Mouse (Mus musculus): ENCODE measurements at regions not wholly inside any gene's neighbourhood (a gene's known extent, or its start where the extent isn't known, plus 50 kb on each side); places are given as distances from the start of the nearest gene placed in this dataset.
A peak's percentile ranks its signal among the peaks of the same experiment; 100 is the strongest.

GRCm38 (mm10) chr10:99461446-99461966 is 198.5 kb downstream of the Dusp6 start:
- H3K4me3 ChIP-seq (ENCODE audit: control insufficient read depth in 1 of 2, insufficient read depth in 1 of 2, low read depth in 2 of 2, low read length in 2 of 2), result peak overlapping the region; percentile 53 to 61
- peak overlapping the region; percentile 44 for H3K27ac ChIP-seq (ENCODE audit: control insufficient read depth, low read depth, low read length)
- peaks cover 0 to 2% of the 10 kb centered on the region in 2 experiments; a peak in 2 of 4 replicates for H3K36me3 ChIP-seq (ENCODE audit: control insufficient read depth in 1 of 2, insufficient read depth in 2 of 2, low read length in 2 of 2)
- H3K27me3 ChIP-seq (ENCODE audit: control insufficient read depth in 1 of 2, insufficient read depth in 2 of 2, low read length in 2 of 2), result no peaks in the 10 kb centered on the region
- TF ChIP-seq NELFE (IDR thresholded peaks at IDR 0.05; ENCODE audit: low read depth, low read length) (no peak), EP300 (IDR thresholded peaks at IDR 0.05; ENCODE audit: low read depth in 1 of 2, low read length in 2 of 2) (peak; percentile 76 to 79), BHLHE40 (IDR thresholded peaks at IDR 0.05; ENCODE audit: borderline replicate concordance, low read depth, low read length) (0 out of 2 replicates have a peak, but pooled peaks have one; percentile 14), GATA1 (IDR thresholded peaks at IDR 0.05; ENCODE audit: low read depth, low read length) (peak; percentile 74; the same call in 1 of the 2 replicates), POLR2AphosphoS2 (IDR thresholded peaks at IDR 0.05; ENCODE audit: low read length) (no peak), MAZ (IDR thresholded peaks at IDR 0.05; ENCODE audit: low read depth, low read length) (0 out of 2 replicates have a peak, but pooled peaks have one; percentile 40), SIN3A (IDR thresholded peaks at IDR 0.05; ENCODE audit: low read length) (peak; percentile 20; the same call in 1 of the 2 replicates), NRF1 (IDR thresholded peaks at IDR 0.05; ENCODE audit: insufficient read depth, low read depth, low read length, poor library complexity, severe bottlenecking) (no peak), MEF2A (IDR thresholded peaks at IDR 0.05; ENCODE audit: extremely low read depth, insufficient replicate concordance, low read depth, low read length, poor library complexity, severe bottlenecking) (no peak), MYB (IDR thresholded peaks at IDR 0.05; ENCODE audit: low read depth, low read length) (no peak), CHD1 (IDR thresholded peaks at IDR 0.05; ENCODE audit: low read depth, low read length) (no peak), ETS1 (IDR thresholded peaks at IDR 0.05; ENCODE audit: low read depth, low read length) (peak; percentile 71), E2F4 (IDR thresholded peaks at IDR 0.05; ENCODE audit: borderline replicate concordance, low read depth, low read length) (no peak), KAT2A (conservative IDR thresholded peaks at IDR 0.05; ENCODE audit: low read depth, low read length) (no peak), MAX (IDR thresholded peaks at IDR 0.05; ENCODE audit: low read length) (peak; percentile 82), ELF1 (IDR thresholded peaks at IDR 0.05; ENCODE audit: low read depth, low read length) (no peak), USF2 (IDR thresholded peaks at IDR 0.05; ENCODE audit: borderline replicate concordance in 1 of 2, insufficient read depth in 1 of 2, low read depth in 1 of 2, low read length in 2 of 2) (no peak), MXI1 (IDR thresholded peaks at IDR 0.05; ENCODE audit: low read depth, low read length) (peak; percentile 64; the same call in 1 of the 2 replicates), POLR2A (IDR thresholded peaks at IDR 0.05; ENCODE audit: control insufficient read depth in 1 of 2, insufficient read depth in 1 of 2, low read depth in 1 of 2, low read length in 2 of 2, poor library complexity in 1 of 2) (no peak), TCF12 (IDR thresholded peaks at IDR 0.05; ENCODE audit: low read depth, low read length) (peak; percentile 59), MYC (IDR thresholded peaks at IDR 0.05; ENCODE audit: low read depth, low read length) (0 out of 2 replicates have a peak, but pooled peaks have one; percentile 10), USF1 (IDR thresholded peaks at IDR 0.05; ENCODE audit: low read depth, low read length) (peak; percentile 23; the same call in 1 of the 2 replicates), TAL1 (IDR thresholded peaks at IDR 0.05; ENCODE audit: low read length) (no peak), RCOR1 (IDR thresholded peaks at IDR 0.05; ENCODE audit: low read depth, low read length) (peak; percentile 73; the same call in 1 of the 2 replicates), CHD2 (IDR thresholded peaks at IDR 0.05; ENCODE audit: low read length) (no peak)
- H3K4me1 ChIP-seq (ENCODE audit: control insufficient read depth in 1 of 2, insufficient read depth in 2 of 2, low read length in 2 of 2), result peaks cover 0 to 5% of the 10 kb centered on the region in 2 experiments; a peak in 2 of 4 replicates
- DNase-seq (ENCODE audit: low read depth, low spot score), result peak; percentile 71
- no peaks in the 10 kb centered on the region for H3K9me3 ChIP-seq (replicated peaks; ENCODE audit: insufficient read depth, low read length)
- no peaks in the 10 kb centered on the region for H3K79me2 ChIP-seq (ENCODE audit: control insufficient read depth, insufficient read depth, low read length, poor library complexity)
- H3K9ac ChIP-seq (ENCODE audit: control insufficient read depth, low read depth, low read length, poor library complexity, severe bottlenecking), result peak overlapping the region; percentile 44

Data from MEL (cell line).